ENCODE assay signal across 28 mouse cellular contexts in genomic region chr10:92570496-92570895, GRCm38 (mm10).
"Had no signal": no experiment of that assay in that cellular context is flagged by ENCODE, and none has a peak within 500 bp of the region (broad histone marks: within the 10 kb centered on the region; RNA-seq: fewer than 3 reads in every experiment).

No protein-coding gene starts in this region.

- H3K4me3 ChIP-seq: limb, embryonic 12.5 days; limb, embryonic 13.5 days; limb, embryonic 15.5 days; liver, embryonic 12.5 days; liver, embryonic 13.5 days; liver, embryonic 15.5 days; lung, embryonic 15.5 days; megakaryocyte, embryonic 14.5 days; midbrain, embryonic 10.5 days; midbrain, embryonic 12.5 days; midbrain, embryonic 13.5 days; midbrain, embryonic 15.5 days; myocyte; neural tube, embryonic 12.5 days had no signal

- DNase-seq: left cerebral cortex, postnatal 4 days; liver; liver, embryonic 13.5 days; liver, postnatal 0 days; lung, adult 18-20 months; lung, adult 2 months; lung, embryonic 14.5 days; lung, postnatal 10 days; lung, postnatal 36 days; lung, postnatal 4 days; midbrain, embryonic 14.5 days had no signal

- H3K27me3 ChIP-seq: limb, embryonic 15.5 days; liver, embryonic 12.5 days; liver, embryonic 13.5 days; liver, embryonic 15.5 days; lung, embryonic 15.5 days; megakaryocyte, embryonic 14.5 days; midbrain, embryonic 12.5 days; midbrain, embryonic 13.5 days; midbrain, embryonic 15.5 days; neural tube, embryonic 12.5 days had no signal

- ATAC-seq: liver, embryonic 12.5 days; liver, postnatal 0 days; lung, postnatal 0 days; midbrain, embryonic 13.5 days; midbrain, embryonic 15.5 days; midbrain, embryonic 16.5 days had no signal

- H3K36me3 ChIP-seq: limb, embryonic 12.5 days; limb, embryonic 13.5 days; limb, embryonic 15.5 days; liver, embryonic 12.5 days; liver, embryonic 13.5 days; liver, embryonic 15.5 days; lung, embryonic 15.5 days; midbrain, embryonic 10.5 days; midbrain, embryonic 12.5 days; midbrain, embryonic 13.5 days; midbrain, embryonic 15.5 days; neural tube, embryonic 12.5 days had no signal

- H3K4me1 ChIP-seq: limb, embryonic 12.5 days; limb, embryonic 13.5 days; limb, embryonic 15.5 days; liver, embryonic 12.5 days; liver, embryonic 13.5 days; liver, embryonic 15.5 days; lung, embryonic 15.5 days; megakaryocyte, embryonic 14.5 days; midbrain, embryonic 10.5 days; midbrain, embryonic 12.5 days; midbrain, embryonic 13.5 days; midbrain, embryonic 15.5 days; neural tube, embryonic 12.5 days had no signal

- H3K9me3 ChIP-seq: limb, embryonic 12.5 days; limb, embryonic 13.5 days; limb, embryonic 15.5 days; liver, embryonic 12.5 days; liver, embryonic 13.5 days; liver, embryonic 15.5 days; lung, embryonic 15.5 days; midbrain, embryonic 10.5 days; midbrain, embryonic 12.5 days; midbrain, embryonic 13.5 days; neural tube, embryonic 12.5 days had no signal

- H3K27ac ChIP-seq: limb, embryonic 12.5 days; limb, embryonic 13.5 days; limb, embryonic 15.5 days; liver, embryonic 12.5 days; liver, embryonic 13.5 days; liver, embryonic 14.5 days; liver, embryonic 15.5 days; lung, embryonic 15.5 days; macrophage; midbrain, embryonic 10.5 days; midbrain, embryonic 12.5 days; midbrain, embryonic 13.5 days; midbrain, embryonic 15.5 days; neural tube, embryonic 12.5 days had no signal
